Mouse (Mus musculus) T-helper 17 cell (primary cell): ENCODE data around the gene Hpd.

ENCODE experiments used
- in situ Hi-C, 2 experiments: fragments of 300-600 bp; cut with MboI, MseI; formaldehyde crosslinking; loops; 1 replicate in 1 of 2; 2 replicates in 1 of 2; pipeline ENCODE4 v1.15.1; 2025; ENCODE audit warnings: high pct_unique_total_duplicates in 2 of 2

The Hpd gene

DNA sequence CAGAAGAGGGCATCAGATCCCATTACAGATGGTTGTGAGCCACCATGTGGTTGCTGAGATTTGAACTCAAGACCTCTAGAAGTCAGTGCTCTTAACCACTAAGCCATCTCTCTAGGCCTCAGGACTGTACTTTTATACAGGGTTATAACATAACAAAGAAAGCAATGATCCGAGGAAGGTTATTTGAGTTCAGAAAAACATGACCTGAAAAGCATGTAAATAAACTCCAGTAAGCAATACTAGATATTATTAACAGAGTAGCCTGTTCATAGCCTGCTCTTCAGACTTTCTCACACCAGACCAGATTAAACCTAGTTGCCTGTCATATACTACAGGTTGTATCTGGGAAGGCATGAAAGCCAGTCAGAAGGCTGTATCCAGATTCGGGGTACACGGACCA, 4.8 kb upstream of the Hpd start:
- in situ Hi-C loops: loop anchor here (5.0 to 10.0 kb wide), 2 partner anchors 85 to 663 kb away; no protein-coding TSS in a partner anchor

- in situ Hi-C loops: loop anchor here (5.0 to 10.0 kb wide), 2 partner anchors 86 to 661 kb away; no protein-coding TSS in a partner anchor
Measured at GRCm38 (mm10) chr5:123185966-123186365, 3.4 kb upstream of the Hpd start.

GRCm38 (mm10) chr5:123181536-123181935, 991 bp downstream of the Hpd start:
- in situ Hi-C loops: loop anchor here in 1 of 2 experiments (5.0 to 10.0 kb wide), 2 partner anchors 99 to 657 kb away; no protein-coding TSS in a partner anchor

GRCm38 (mm10) chr5:123180390-123180789, 2.1 kb downstream of the Hpd start:
- in situ Hi-C loops: loop anchor here in 1 of 2 experiments (5.0 to 10.0 kb wide), 2 partner anchors 98 to 656 kb away; no protein-coding TSS in a partner anchor

GRCm38 (mm10) chr5:123178792-123179191, 3.7 kb downstream of the Hpd start:
- in situ Hi-C loops: no loop called here

GRCm38 (mm10) chr5:123171646-123172350, 10.7 kb downstream of the Hpd start:
- in situ Hi-C loops: loop anchor here (5.0 kb wide), 2 partner anchors 59 to 109 kb away; no protein-coding TSS in a partner anchor

GRCm38 (mm10) chr5:123170365-123170764, 12.2 kb downstream of the Hpd start:
- in situ Hi-C loops: loop anchor here (5.0 kb wide), 2 partner anchors 58 to 108 kb away; no protein-coding TSS in a partner anchor

GRCm38 (mm10) chr5:123169284-123169683, 13.2 kb downstream of the Hpd start, which contains the start of gene Psmd9:
TSS of gene Psmd9 (plus strand) at chr5:123169413.
- in situ Hi-C loops: no loop called here

GRCm38 (mm10) chr5:123167591-123167990, 14.9 kb downstream of the Hpd start:
- in situ Hi-C loops: no loop called here

GRCm38 (mm10) chr5:123166437-123166836, 16.1 kb downstream of the Hpd start:
- in situ Hi-C loops: no loop called here

DNA sequence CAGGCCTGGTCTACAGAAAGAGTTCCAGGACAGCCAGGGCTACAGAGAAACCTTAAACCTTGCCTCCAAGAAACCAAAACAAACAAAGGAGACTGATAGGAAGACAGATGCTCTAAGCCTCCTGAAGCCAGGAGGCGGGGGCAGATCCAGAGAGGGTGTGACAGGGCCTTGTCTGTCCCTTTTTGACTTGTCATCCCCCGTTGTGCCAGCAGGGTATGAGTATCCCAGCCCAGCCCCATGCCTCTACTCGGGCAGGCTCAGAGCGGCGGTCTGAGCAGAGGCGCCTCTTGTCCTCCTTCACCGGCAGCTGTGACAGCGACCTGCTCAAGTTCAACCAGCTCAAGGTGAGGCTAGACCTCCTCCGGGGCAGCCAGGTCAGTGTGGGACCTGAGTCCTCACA, 19.6 kb downstream of the Hpd start:
- in situ Hi-C loops: no loop called here

GRCm38 (mm10) chr5:123160341-123160740, 22.2 kb downstream of the Hpd start:
- in situ Hi-C loops: no loop called here

DNA sequence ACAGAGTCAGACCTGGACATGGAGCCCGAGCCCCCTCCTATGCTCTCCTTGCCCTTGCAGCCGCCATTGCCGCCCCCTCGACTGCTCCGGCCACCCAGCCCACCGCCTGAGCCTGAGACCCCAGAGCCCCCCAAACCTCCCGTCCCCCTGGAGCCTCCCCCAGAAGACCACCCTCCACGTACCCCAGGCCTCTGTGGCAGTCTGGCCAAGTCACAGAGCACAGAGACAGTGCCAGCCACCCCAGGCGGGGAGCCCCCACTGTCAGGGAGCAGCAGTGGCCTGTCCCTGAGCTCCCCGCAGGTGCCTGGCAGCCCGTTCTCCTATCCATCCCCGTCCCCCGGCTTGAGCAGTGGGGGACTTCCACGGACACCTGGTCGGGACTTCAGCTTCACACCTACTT, 22.7 kb downstream of the Hpd start:
- in situ Hi-C loops: no loop called here

- in situ Hi-C loops: no loop called here
Measured at GRCm38 (mm10) chr5:123159446-123159845, 23.1 kb downstream of the Hpd start.

DNA sequence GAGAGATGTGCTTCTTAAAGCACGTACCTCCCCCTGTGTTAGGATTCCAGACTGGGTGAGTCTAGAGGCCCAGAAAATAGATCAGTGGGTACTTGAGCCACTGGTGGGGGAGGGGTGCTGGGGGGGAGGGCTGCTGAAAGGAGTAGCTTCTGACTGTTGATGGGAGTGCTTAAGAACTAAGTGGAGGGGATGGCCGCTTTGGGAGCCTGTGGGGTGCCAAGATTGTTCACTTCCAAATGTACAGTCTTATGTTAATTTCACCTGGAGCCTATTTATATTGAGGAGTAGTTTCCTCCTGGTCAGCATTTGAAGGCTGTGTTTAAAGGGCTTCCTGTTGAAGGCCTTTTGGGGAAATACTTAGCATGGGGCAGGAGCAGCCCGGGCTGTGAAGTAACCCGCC, 24.6 kb downstream of the Hpd start:
- in situ Hi-C loops: no loop called here

DNA sequence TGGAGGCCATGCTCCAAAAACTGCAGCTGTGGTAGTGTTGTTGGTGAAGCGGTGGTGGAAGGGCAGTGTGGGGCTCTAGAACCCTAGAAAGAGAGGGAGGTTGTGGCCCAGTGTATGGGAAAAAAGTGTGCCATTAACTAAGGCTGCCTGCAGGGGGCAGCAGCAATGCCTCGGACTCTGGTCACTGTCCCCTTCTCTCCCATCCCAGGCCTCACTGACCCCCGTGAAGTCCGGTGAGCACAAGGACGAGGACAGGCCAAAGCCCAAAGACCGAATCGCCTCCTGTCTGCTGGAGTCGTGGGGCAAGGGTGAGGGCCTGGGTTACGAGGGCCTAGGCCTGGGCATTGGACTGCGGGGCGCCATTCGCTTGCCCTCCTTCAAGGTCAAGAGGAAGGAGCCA, 25.8 kb downstream of the Hpd start:
- in situ Hi-C loops: no loop called here

DNA sequence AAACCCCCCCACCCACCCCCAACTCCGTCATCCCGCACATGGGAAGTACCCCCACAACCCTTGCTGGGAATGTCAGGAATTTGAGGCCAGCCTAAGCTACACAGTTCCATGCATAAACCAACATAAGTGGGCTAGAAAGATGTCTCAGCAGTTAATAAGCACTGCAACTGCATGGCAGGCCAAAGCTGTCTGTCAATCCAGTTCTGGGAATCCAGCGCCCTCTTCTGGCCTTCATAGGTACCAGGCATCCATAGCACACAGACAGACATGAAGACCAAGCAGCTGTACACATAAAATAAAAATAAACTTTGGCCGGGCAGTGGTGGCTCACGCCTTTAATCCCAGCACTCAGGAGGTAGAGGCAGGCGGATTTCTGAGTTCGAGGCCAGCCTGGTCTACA, 27.1 kb downstream of the Hpd start:
- in situ Hi-C loops: no loop called here

- in situ Hi-C loops: loop anchor here in 1 of 2 experiments (5.0 kb wide), 1 partner anchor 36 kb away; no protein-coding TSS in a partner anchor
Measured at GRCm38 (mm10) chr5:123152901-123153300, 29.6 kb downstream of the Hpd start.

DNA sequence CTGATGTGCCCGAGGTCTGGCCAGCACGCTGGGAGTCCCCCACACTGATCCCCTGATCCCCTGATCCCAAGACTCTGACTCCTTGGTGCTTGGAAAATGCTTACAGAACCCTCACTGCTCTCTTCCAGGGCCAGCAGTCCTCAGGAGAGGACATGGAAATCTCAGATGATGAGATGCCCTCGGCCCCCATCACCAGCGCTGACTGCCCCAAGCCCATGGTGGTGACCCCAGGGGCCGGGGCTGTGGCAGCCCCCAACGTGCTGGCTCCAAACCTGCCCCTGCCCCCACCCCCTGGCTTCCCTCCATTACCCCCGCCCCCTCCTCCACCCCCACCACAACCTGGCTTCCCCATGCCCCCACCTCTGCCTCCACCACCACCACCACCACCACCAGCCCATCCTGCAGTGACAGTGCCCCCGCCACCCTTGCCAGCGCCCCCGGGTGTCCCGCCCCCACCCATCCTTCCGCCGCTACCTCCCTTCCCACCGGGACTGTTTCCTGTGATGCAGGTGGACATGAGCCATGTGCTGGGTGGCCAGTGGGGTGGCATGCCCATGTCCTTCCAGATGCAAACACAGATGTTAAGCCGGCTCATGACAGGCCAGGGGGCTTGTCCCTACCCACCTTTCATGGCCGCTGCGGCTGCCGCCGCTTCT, 30.7 kb downstream of the Hpd start:
- in situ Hi-C loops: loop anchor here in 1 of 2 experiments (5.0 kb wide), 1 partner anchor 35 kb away; no protein-coding TSS in a partner anchor

GRCm38 (mm10) chr5:123151077-123151476, 31.4 kb downstream of the Hpd start:
- in situ Hi-C loops: loop anchor here in 1 of 2 experiments (5.0 kb wide), 1 partner anchor 34 kb away; no protein-coding TSS in a partner anchor

DNA sequence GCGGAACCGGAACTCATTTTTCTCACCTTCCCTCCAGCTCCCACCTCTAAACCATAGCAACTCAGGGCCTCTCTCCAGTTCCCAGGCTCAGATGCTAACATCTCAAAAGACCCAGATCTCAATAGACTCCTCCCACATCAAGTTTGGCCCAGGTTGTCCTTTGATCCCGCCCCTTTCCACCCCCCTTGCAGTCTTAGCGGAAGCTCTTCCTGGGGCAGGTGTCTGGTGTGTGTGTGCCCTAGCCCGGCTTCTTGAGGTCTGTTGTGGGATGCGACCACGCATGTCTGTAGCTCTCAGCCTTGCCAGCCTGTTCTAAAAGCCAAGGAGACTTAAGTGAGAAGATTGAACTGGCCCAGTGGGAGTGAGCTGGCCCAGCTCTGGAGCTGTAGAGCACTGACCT, 31.9 kb downstream of the Hpd start:
- in situ Hi-C loops: loop anchor here in 1 of 2 experiments (5.0 kb wide), 1 partner anchor 33 kb away; no protein-coding TSS in a partner anchor
